Mouse (Mus musculus): Measurements from ENCODE around the gene Safb. TPM values are rescaled to one million over a fixed set of nuclear protein-coding genes. Genes with fewer than 3 reads are reported as not detected.

Gene Safb
- 10 to 100 TPM; 55.1 to 65.8 TPM for total RNA-seq (2021)

DNA sequence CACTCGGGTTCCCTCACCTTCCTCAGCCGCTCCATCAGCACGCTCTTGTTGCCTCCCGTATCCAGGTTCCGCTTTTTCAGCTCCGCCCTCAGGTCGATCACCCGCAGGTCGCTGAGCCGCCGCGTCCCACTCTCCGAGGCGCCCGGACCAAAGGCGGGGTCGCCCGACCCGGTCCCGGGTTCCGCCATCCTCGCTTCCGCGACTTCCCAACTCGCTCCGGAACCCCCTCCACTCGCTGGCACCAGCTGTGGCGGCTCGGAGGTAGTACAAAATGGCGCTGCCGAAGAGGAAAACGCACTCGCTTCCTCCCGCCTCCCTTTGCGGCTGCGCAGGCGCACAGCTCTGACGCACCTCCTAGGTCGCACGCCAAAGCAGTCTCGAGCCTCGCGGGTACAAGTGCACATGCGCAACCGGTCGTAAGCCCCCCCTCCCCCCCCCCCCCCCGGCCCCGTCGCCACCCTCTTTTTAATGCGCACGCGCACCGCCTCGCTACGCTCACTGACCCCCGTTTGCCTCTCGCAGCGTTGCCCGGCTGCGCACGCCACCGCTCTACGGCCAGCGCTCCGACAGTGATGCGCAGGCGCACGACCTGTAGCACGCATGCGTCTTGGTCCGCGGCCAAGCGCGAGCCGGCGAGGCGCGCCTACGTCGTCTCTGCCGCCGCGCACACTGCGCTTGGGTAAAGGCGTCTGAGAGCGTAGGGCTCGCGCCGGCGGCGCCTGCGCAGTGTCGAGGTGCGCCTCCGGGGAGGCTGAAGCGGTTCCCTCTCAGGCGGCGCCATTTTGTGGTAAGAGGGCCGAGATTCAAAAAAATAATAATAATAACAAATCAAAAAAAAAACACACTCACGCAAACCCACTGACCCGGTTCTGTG is at the start of gene Safb, which contains the start of gene Safb2:
Gene Safb, plus strand, starts transcription at position 569 of the 874 bp plus-strand sequence.
Gene Safb2, minus strand, starts transcription at position 329 of the 874 bp plus-strand sequence.
- intact Hi-C loops (cut with DNase I), result loop anchor here (1.0 to 5.0 kb wide), 3 partner anchors 25 to 297 kb away; partner anchors contain the start of genes 2410015M20Rik, Ndufa11 and Vmac
- peak; percentile 99 for DNase-seq

DNA sequence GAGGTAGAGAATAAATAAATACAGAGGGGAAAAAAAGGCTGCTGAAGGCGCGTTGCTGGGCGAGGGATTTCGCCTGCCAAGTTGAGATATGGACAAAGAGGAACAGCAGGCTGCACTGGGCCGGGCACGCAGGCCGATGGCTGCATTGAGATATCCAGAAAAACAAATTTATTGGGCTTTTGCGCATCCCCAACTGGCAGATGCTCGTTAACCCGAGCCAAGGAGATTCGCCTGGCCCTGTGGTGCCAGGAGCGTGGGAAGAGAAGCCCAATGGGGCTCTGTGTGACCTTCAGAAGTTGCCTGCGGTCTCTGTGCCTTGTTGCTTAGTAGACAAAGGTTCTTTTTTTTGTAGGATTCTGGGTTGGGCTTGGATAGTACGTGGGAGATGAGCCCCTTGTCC is 48.4 kb upstream of the Safb start:
- intact Hi-C loops (cut with DNase I), result no loop called here
- DNase-seq, result no peak

DNA sequence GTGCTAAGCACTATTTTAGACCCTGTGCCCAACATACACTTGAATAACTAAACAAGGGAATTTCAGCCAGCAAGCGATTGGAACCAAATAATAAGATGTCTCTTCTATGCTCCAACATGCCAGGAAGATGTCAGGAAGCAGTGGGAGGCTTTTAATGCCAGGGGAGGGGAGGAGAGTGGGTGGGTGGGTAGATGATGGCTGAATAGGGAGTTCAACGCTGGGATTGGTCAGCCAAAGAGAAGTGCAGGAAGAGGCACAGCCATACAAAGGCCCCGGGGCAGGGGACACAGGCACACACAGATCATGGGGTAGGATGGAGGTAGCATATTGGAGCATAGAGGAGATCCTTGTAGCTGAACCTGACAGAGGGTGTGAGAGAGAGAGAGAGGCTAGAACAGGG is 47.8 kb upstream of the Safb start:
- intact Hi-C loops (cut with DNase I), result no loop called here
- no peak for DNase-seq

DNA sequence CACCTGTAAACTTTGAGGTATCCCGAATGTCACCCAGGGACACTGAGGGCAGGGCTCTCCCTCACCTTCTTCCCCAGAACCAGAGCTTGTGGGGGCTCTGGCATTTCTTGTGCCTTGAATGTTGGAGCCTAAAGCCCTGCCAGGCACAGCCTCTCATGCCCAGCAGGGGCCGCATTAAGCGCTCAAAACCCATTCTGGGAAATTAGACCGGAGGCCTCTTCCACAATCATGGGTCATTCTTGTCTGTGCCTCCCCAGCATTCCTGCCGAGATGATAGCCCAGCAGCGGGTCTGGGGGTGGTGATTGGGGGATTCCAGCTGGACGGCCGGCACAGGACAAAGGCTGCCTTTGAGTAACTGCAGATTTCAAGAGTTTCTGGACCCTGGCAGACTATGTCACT is 46.7 kb upstream of the Safb start:
- intact Hi-C loops (cut with DNase I), result no loop called here
- DNase-seq, result no peak

DNA sequence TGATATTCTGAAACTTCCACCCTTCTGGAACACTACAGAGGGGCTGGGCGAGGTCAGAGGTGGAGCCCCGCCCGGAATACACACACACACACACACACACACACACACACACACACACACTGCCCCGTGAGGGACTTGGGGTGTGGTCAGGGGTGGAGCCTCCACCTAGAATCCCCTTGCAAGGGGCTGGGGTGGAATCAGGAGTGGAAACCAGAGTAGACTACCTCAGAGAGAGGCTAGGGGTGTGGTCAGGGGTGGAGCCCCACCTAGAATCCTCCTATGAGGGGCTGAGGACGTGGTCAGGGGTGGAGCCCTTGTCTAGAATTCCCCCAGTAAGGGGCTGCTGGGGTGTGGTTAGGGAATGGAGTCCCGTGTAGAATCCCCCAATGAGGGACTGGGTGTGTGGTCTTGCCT is 44.1 kb upstream of the Safb start:
- intact Hi-C loops (cut with DNase I), result no loop called here
- DNase-seq, result no peak

DNA sequence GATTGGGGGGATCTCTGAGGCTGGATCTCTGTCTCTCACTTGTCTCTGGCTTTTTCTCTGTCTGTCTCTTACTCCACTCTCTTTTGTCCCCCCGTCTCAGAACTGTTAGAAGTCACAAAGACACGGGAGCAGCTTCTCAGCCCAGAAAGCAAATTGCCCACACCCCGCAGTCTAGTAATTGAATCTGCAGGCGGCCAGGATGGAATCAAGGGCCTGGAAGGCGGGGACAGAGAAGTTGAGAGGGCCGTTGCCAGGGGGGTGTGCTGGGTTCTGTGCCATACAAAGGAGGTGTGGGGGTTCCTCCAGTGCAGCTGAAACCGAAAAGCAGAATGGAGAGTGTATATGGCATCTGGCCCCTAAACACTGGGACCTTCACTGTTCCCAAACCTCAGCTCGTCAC is 41.9 kb upstream of the Safb start:
- intact Hi-C loops (cut with DNase I), result no loop called here
- no peak for DNase-seq

DNA sequence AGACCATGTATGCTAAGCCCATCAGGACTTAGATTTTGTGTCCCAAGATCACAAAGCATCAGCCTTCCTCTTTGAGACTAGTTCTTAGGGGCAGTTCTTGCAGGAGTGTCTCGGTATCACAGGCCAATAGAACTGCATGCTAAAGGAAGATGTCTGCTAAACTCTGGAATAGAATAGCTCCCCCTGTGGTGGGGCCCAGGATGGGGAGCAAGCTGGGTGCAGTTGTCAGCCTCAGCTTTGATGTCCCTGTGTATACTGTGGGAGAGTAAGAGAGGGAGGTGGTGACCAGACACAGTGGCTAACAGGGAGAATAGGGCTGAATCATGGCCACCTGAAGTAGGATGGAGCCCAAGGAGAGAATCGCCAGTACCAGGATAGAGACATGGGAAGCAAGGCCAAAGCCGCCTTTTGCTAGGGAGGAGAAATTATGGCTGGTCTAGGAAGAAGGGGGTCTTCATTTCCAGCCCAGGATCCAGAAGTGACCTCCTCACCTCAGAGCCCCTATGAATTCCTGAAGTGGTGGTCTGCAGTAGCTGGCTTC is 40.9 kb upstream of the Safb start:
- no peak for DNase-seq
- intact Hi-C loops (cut with DNase I), result no loop called here

DNA sequence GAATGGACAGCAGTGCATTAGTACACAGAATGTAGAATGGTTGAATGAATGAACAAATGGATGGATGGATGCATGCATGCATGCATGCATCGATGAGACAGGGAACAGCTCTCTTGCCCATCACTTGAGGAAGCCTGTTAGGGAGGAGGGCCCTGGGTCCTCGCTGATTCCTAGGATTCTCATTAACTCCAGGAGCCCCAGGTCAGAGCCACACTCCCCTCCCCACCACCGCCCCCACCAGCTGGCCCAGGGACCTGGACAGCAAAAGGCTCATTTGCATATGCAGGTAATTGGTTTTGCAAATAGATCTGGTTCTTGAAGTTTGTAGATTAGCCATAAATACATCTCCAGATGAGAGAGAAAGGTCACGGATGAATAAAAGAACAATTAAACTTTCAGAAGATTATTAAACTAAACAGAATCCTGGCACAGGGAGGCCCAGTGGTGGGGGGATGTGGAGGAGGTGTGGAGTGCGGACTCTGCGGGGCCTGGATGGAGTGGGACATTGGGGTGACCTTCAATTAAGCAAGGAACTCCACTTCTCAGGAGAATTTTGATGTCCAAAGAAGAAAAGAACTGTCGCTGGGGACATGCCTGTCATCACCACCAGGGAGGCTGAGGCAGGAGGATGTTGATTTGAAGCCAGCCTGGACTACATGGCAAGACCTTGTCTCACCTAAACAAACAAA is 39.8 kb upstream of the Safb start:
- intact Hi-C loops (cut with DNase I), result no loop called here
- DNase-seq, result no peak

DNA sequence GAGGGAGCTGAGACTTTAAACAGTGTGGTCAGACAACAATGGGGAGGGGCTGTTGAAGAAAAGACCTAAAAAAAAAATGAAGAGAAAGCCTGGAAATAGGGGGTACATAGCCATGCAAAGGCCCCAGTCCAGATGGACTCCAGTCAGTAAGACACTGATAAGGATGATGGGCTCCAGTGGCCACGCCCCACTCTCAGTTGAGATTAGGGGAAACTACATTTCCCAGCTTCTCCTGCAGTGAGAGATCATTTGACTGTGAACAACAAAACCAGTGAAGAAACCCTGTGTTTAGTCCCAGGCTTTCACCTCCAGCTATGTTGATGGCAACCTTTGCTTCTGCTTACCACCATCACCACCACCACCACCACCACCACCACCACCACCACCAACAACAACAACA is 38.7 kb upstream of the Safb start:
- no peak for DNase-seq
- intact Hi-C loops (cut with DNase I), result no loop called here

DNA sequence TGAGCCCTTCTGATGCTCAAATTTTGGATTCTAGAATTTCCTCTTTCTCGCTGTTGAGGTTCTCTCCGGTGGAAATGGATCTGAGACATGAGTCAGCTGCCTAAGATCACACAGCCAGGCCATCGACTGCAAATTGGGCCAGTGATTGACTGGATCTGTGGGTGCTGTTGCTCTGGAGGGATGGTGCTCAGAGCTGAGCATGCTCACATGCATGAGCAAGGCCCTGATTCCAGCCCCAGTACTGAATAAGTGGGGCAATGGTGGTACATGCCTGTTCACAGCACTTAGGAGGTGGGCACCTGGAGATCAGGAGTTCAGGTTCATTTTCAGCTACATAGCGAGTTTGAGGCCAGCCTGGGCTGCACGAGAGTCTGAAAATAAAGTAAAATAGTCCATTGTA is 38.0 kb upstream of the Safb start:
- DNase-seq, result no peak
- intact Hi-C loops (cut with DNase I), result no loop called here

DNA sequence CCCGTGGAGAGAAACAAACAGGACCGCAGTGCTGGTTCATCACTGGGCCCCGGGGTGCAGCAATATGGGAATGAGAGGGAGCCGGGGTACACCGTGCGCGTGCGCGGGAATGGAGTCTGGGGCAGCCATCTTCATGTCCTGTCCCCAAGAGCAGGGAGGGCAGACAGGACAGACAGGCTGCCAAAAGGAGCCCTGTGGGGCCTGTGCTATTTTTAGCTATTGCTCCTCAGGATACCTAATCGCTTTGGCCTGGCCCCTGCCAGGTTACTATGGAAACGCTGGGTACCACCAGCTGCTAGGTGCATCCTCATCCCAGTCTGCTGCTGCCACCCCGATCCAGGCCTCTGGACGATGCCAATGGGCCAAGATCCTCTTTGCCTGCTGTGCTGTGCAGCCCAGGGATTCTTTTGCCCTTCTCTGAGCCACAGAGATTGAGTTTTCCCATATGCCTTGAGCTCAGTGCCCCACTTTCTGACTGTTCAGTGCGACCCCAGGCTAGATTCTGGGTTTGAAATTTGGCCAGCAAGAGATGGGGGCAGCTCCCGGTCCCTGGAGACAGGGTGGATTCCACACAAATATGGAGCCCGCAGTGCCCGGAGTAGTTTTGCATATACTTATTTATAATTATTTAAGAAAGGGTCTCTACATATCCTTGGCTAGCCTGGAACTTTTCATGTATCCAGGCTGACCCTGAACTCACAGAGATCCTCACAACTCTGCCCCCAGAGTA is 37.3 kb upstream of the Safb start:
- DNase-seq, result no peak
- intact Hi-C loops (cut with DNase I), result no loop called here

DNA sequence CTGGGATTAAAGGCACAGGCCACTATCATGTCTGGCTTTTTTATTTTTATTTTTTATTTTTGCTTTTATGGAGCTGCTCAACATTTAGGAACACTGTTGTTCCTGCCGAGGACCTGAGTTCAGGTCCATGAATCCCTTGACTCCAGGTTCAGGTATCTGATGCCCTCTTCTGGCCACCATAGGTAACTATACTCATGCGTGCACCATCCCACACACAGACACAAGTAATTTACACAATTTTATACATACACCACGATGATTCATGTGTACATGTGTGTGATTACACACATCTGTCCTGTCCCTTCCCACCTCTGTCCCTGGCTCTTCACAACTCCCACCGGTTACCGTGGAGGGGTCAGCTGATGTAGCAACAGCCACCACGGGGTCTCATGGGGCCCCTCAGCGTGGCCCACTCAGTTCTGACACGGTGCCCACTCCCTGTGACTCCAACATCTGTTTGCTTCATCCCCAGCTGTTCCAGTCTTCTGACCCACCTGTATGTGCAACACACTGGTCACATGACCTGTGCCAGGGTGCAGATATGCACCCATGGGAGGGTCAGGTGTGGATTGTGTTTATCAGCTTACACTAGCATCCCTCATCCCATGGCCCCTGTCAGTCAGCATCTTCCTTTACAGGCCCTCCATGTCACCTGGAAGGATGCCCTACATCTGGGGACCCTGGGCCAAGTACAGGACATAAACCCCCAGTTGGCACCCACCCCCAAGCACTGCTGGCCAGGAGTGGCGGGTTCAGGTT is 36.6 kb upstream of the Safb start:
- no peak for DNase-seq
- intact Hi-C loops (cut with DNase I), result no loop called here

DNA sequence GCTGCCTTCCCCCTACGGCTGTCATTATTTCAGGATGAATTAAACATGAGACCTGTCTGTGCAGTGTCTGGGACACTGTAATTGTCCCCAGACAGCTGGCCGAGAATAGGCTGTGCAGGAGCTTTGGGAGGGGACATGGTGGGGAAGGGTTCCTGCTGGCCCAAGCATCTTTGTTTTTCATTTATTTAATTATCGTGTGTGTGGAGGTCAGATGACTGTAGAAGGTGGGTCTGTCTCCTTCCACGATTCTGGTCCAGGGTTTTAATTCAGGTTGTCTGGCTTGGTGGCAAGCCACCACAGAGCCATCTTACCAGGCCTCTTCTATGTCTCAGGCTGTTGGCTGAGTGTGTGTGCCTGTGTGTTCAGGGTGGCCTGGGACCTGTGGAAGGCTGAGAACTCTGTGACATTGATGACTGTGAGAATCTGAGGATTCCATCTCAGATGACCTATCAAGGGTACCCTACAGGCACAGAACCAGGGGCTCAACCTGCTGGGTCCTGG is 36.0 kb upstream of the Safb start:
- no peak for DNase-seq
- intact Hi-C loops (cut with DNase I), result no loop called here

DNA sequence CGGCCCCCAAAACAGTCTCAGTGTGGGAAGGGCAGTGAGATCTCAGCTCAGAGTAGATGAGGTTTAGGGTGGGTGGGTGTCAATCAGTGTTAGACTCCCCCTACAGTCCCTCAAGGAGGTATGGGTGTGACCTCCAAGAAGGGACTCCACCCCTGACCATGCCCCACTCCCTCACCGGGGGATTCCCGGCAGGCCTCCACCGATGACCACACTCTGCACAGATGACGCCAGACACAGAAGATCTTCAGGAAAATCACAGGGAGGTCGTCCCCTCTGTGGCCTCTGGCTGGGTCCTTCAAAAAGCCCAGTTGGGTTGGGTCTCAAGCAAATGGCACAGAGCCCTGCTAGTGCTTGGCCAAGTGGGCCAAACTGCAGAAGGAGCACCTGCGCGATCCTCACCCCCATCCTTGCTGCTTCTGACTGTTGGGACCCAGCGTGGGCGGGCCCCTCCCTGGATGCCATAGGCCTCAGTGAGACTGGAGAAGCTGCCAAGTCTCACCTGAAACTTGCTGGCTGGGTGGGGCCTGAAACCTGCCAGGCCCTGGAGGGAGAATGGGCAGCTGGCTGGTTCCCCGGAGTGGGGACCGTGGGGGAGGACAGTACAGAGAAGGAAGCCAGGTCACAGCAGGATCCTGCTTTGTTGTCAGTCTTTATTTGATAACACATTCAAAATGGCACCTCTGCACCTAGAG is 33.7 kb upstream of the Safb start:
- intact Hi-C loops (cut with DNase I), result loop anchor here (5.0 kb wide), 1 partner anchor 124 kb away; no protein-coding TSS in a partner anchor
- no peak for DNase-seq

DNA sequence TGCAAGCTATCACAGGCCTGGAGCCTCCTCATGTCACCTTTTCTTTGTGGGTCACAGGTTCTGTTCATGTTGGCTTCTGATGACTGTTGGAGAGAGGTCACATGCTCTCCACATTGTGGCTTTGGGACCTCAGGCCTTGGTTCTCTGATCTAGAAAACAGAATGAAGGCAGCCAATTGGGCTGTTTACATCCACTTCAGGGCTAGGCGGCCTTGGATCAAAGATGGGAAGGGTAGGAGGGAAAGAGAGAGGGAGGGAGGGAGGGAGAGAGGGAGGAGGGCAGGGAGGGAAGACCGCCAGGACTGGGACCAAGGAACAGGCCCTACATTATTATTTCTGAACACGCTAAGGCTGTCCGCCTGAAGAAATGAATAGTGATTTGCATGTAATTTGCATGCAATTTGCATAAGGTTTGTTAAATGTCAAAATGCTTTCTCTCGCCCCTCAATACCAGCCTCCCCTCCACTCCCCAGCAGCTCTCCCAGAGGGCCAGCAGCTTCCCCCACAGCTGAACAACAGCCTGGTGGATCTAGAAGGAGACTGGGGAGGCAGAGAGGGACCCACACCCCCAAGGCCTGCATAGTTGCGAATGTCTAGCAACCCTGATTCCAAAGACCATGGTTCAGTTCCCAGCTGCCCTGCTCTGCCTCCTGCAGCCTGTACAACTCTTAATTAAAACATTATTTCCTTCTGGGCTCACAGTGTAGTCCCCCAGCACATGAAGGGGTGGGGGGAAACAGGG is 32.6 kb upstream of the Safb start:
- no peak for DNase-seq
- intact Hi-C loops (cut with DNase I), result loop anchor here (2.0 to 5.0 kb wide), 2 partner anchors 117 to 125 kb away; no protein-coding TSS in a partner anchor

DNA sequence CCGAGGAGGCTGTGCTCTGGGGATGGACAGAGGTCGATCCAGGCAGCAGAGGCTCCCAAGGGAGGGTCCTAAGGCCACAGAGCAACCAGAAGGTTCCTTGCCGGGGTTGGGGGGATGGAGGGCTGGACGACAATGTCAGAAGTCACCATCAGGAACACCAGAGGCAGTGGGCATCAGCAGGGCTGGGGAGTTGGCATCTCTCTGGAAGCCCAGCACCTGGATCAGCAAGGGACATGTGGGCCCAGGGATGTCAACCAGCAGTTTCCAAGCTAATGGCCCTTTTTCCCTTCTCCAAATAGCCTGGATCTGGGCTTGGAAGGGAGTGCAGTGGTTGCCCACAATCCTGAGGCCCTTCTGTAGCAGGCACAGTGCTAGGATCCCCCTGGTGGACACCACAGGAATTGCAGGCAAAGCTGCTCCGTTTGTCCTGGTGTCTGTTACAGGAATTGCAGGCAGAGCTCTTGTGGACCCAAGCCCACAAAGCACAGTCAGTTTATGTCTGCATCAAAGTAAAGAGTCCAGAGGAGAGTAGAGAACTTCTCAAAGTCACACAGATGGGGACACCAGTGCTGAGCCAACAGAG is 31.8 kb upstream of the Safb start:
- intact Hi-C loops (cut with DNase I), result loop anchor here (2.0 to 5.0 kb wide), 2 partner anchors 116 to 126 kb away; no protein-coding TSS in a partner anchor
- DNase-seq, result peak; percentile 74

DNA sequence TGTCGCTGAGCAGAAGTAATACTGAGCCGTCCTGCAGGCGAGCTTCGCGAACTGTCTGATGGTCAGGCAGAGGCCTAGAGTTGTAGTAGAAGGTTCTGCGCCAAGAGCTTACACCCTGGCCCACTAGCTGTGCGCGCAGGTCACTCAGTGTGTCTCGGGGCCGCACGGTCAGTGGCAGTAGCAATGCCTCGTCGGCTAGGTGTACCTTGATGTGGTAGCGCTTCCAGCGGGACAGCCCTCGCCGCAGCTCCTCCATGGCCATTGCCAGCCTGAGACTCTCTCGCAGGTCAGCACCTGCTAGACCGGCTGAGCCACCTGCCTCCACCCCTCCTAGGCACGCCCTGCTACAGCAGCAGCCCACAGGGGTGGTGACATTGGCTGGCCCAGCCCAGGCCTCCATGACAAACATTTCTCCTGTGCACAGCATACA is 30.5 kb upstream of the Safb start, which contains the start of gene Gm20219:
Gene Gm20219, minus strand, starts transcription at position 266 of the 430 bp plus-strand sequence.
- intact Hi-C loops (cut with DNase I), result loop anchor here (1.0 to 5.0 kb wide), 2 partner anchors 127 to 197 kb away; no protein-coding TSS in a partner anchor
- DNase-seq, result no peak

DNA sequence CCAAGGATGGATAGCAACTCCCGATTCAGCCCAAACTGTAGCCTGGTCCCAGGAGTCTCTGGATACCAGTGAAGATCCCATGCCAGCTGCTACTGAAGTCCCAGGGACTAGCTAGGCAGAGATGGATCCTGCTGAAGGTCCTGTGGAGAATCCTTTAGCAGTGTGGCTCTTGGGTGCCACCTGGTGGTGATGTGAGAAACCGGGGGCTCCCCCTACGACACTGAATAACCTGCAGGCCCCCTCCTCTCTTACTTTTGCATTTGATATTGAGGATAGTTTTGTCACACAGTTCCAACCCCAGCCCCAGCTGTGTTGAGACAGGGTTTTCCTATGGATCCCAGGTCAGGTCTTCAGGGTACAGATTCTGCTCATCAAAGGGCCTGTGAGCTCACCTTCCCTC is 26.2 kb upstream of the Safb start:
- DNase-seq, result peak; percentile 63 to 70
- intact Hi-C loops (cut with DNase I), result no loop called here

Data from heart, postnatal 36 days (tissue).